Mouse (Mus musculus) B cell, adult 2 months (primary cell): ENCODE results near the gene Akt2.

Source experiments
- DNase-seq, 2 experiments: peaks; one replicate each; pipeline ENCODE4 v3.0.0; 2022

Gene Akt2

DNA sequence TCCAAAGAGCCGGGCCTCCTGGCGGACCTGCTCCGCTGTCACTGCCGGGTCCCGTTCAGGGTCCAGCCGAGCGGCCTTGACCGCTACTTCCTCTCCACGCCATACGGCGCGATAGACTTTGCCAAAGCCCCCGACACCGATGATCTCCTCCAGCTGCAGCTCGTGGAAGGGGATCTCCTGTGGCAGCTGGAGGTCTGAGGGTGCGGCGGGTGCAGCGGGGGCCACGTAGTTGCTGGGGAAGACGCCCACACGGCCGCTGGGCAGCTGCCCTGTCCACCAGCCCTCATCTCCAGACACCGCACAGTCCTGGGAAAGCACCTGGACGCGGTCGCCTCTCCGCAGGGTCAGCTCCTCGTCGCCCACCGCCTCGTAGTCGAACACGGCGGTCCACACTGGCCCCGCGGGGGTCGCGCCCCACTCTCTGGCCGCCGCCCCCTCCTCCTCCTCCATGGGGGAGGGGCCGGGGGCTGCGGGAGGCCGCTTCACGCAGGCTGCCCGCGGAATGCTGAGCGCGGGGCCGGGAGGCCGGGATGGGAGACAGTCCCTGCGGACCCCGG is 82.3 kb downstream of the Akt2 start:
- DNase-seq = peak in 1 of 2 experiments; percentile 16

GRCm38 (mm10) chr7:27674195-27674521 is 82.8 kb downstream of the Akt2 start:
- DNase-seq = no peak

DNA sequence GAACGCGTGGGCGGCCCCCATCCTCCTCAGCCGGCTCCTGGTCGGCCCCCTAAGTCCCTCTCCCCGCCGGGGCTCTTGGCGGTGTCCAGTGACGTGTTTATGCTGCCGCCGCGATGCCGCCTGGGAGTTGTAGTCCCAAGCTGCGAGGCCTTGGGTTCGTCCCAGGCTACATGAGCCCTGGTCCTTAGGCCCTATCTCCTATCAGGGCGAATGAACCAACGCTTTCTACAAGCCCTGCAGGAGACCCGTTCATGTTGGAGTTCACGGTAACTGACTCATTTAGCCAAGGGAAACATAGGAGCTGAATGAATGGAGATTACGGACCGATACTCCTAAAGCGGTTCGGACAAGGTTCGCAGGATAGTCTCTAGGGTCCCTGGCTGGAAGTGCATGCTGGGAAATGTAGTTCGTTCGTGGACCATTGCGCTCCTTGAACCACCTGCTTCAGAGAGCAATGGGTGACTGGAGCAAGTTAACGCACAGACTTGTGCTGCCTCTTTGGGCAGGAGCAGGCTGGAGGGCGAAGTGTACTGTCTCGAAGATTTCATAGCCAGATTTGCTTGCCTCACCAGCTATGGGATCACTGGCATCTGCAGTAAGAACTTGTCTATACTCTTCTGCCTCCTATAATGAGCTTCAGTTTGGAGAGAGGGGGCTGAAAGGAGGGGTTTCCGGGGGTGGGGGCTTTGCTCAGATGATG is 83.3 kb downstream of the Akt2 start, which contains the start of gene Map3k10:
Map3k10 (minus strand) TSS at position 77 of the 700 bp plus-strand sequence.
- peak; percentile 95 for DNase-seq

GRCm38 (mm10) chr7:27675222-27675612 is 83.9 kb downstream of the Akt2 start:
- no peak for DNase-seq

DNA sequence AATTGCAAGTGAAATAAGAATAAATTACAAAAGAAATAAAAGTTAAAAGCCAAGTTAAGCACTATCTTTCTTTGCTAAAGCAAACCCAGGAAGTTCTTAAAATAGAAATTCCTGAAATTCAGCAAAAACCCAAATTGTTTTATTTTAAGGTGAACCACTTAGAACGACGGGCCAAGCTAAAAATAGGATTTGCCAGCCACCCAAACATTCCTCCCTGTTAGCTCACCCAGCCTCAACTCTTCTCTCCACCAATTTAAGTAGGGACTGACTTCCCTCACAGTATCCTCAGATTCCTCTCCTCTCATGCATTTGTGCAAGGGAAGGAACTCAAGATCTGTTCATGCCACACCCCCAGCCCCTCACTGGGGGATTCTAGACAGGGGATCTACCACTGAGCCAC is 91.9 kb downstream of the Akt2 start:
- no peak for DNase-seq

DNA sequence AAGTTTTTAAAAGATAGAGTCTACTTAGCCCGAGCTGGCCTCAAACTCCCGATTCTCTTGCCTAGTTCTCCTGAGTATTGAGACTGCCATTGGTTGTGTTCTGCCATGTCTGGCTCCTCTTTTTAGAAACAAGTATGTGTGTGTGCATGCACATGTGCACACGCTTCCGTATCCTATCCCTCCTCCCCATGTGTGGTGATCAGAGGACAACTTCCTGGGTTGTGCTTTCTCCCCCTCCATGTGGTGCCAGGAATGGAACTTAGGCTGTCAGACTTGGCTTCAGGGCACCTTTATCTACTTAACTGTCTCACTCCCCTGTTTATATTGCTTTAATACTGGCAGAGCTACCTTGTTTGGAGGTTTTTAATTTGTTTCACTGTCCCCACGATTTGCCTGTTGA is 93.9 kb downstream of the Akt2 start:
- DNase-seq = no peak

DNA sequence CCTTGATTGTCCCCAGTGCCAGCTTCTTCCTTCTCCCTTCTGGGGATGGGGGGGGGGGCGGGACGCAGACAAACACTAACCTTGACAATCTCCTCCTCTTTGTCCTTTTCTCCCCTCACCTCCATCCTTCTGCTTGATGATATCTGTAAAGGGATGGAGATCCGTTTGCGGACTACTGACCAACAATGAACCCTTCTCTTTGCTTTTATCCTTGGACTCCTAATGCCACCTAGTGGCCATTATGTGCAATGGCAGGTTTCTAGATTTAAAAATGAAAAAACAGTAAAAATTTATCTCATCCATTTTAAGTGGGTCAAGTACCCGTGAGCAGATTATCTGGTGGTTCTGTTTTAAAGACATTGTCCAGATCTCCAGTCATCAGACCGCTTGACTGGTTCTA is 94.3 kb downstream of the Akt2 start:
- peak; percentile 18 to 30 for DNase-seq

- no peak for DNase-seq
Measured at GRCm38 (mm10) chr7:27687043-27687442, 95.7 kb downstream of the Akt2 start.

DNA sequence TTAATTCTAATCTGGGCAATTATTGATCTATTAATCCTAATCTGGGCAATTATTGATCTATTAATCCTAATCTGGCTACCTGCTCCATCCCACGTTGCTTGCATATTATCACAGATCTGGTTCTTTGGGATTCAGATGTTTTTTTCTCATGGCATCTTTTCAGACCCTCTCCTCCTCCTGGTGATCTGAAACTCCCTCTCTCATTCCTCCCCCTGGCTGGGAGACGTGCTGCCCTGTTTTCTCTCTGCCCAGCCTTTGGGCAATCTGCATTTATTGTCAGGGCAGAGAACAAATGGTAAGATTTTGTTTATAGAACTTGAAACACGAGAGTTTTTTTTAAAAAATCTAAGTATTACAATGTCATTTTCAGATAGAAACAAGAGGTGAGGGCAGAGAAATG is 96.5 kb downstream of the Akt2 start:
- no peak for DNase-seq

DNA sequence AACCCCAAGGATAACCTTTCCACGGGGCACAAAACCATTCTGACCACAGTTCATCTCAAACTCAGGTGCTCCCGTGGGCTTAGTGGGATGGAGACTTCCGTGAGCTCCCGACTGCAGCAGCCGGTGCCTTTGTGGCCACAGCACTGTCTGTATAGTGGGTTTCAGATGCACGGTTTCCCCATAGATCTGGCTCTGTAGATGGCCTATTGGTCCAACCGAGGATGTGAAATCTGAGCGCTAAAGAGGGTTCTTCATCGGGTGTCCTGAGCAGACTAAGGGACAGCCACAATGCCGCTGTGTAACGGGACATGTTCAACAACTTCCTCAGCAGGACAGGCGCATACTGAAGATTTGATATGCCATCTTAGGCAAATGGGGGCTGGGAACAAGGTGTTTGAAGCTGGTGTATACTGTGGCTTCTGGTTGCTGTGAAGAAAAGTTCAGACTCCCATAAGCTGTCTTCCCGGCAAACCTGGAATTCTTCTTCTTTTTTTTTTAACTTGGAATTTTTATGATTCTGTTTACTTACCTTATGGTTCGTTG is 97.0 kb downstream of the Akt2 start:
- DNase-seq = no peak

DNA sequence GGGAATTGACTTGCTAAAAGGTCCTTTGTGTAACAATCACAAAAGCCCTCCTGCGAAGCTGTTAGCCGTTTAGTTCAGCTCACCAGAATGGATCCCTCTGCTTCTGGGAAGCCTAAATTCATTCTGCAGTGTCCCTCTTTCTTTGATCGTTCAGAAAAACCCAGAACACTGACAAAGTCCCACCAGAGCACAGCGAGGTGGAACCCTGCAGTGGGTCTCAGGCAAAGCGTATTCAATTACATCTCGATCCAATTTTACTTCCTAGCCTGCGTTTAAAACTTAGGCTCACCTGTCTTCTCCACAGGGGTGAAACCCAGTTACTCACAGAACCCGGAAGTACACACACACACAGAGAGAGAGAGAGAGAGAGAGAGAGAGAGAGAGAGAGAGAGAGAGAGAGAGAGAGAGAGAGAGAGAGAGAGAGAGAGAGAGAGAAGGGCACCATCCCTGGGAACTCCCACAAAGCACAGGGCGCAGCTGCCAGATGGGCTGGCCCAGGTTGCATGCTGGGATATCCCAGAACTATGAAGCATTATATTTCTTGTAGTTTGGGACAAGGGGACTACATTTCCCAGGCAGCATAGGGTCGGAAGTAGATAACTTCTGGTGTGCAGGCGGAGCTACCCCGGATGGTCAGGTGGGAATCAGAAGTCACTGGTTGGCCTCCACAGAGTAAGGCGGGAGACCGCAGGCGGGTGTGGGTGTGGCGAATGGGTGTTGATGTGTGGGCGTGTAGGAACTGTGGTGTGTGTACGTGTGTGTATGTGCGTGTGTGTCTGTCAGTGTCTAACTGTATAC is 97.7 kb downstream of the Akt2 start, which contains the start of gene Zfp607b:
Zfp607b (plus strand) TSS at position 526 of the 798 bp plus-strand sequence.
- peak; percentile 92 to 95 for DNase-seq
